Mouse (Mus musculus) ES-E14 (cell line): ENCODE data around the gene B4galnt1. TPM values are rescaled to one million over a fixed set of nuclear protein-coding genes. Genes with fewer than 3 reads are reported as not detected.
A peak's percentile ranks its signal among the peaks of the same experiment; 100 is the strongest.

Experiments
- DNase-seq: peaks from one replicate; pipeline ENCODE4 v3.0.0-alpha.2; 2013; ENCODE audit warnings: low read depth, low spot score
- H3K27ac ChIP-seq: 2 replicates; pipeline ENCODE4 v1.5.1; 2012; ENCODE audit warnings: low read depth, mild to moderate bottlenecking, low read length, moderate library complexity, mixed read lengths; ENCODE audit not compliant: poor library complexity, insufficient read depth, severe bottlenecking
- H3K36me3 ChIP-seq: 2 replicates; pipeline ENCODE4 v1.6.1; 2012; ENCODE audit warnings: mild to moderate bottlenecking, low read length, moderate library complexity, mixed read lengths; ENCODE audit not compliant: control insufficient read depth, poor library complexity, insufficient read depth, severe bottlenecking
- H3K4me1 ChIP-seq, 2 experiments: fragments of 150-350 bp in 1 of 2; sonication (generic) in 1 of 2; 2 replicates each; pipeline ENCODE4 v1.6.1; 2012; ENCODE audit warnings: low read length in 2 of 2, mild to moderate bottlenecking in 1 of 2, mixed read lengths in 1 of 2; ENCODE audit not compliant: control insufficient read depth in 2 of 2, insufficient read depth in 2 of 2, poor library complexity in 1 of 2
- H3K4me3 ChIP-seq, 2 experiments: fragments of 150-350 bp in 1 of 2; sonication (generic) in 1 of 2; 2 replicates each; pipeline ENCODE4 v1.5.1; 2012; ENCODE audit warnings: low read length in 2 of 2, low read depth in 1 of 2, mild to moderate bottlenecking in 1 of 2, mixed read lengths in 1 of 2; ENCODE audit not compliant: insufficient read depth in 1 of 2, poor library complexity in 1 of 2, severe bottlenecking in 1 of 2
- H3K9ac ChIP-seq: 2 replicates; pipeline ENCODE4 v1.6.1; 2012; ENCODE audit warnings: low read depth, mild to moderate bottlenecking, low read length, mixed read lengths; ENCODE audit not compliant: poor library complexity, insufficient read depth, severe bottlenecking
- H3K9me3 ChIP-seq: fragments of 150-350 bp; sonication (generic); 2 replicates; pipeline ENCODE4 v1.6.1; 2012; ENCODE audit warnings: low read depth, mild to moderate bottlenecking, low read length; ENCODE audit not compliant: control insufficient read depth, insufficient read depth
- CHD2 ChIP-seq: IDR thresholded peaks from 2 replicates; pipeline ENCODE4 v1.6.1; 2014; ENCODE audit warnings: mild to moderate bottlenecking, low read depth, low read length, inconsistent platforms
- HCFC1 ChIP-seq: IDR thresholded peaks from 2 replicates; pipeline ENCODE4 v1.6.1; 2012; ENCODE audit warnings: low read length, inconsistent platforms, borderline replicate concordance; ENCODE audit not compliant: insufficient read depth
- MAFK ChIP-seq: IDR thresholded peaks from 2 replicates; pipeline ENCODE4 v1.6.1; 2014; ENCODE audit warnings: mild to moderate bottlenecking, low read depth, low read length, inconsistent platforms; ENCODE audit not compliant: insufficient read depth
- ZC3H11A ChIP-seq: IDR thresholded peaks from 2 replicates; pipeline ENCODE4 v1.6.1; 2012; ENCODE audit warnings: low read depth, mild to moderate bottlenecking, inconsistent platforms, low read length, borderline replicate concordance
- ZNF384 ChIP-seq: IDR thresholded peaks from 2 replicates; pipeline ENCODE4 v1.6.1; 2012; ENCODE audit warnings: low read depth, low read length, inconsistent platforms
- in situ Hi-C, 2 experiments: fragments of 600-800 bp; cut with MboI; formaldehyde crosslinking; loops; one replicate each; pipeline ENCODE4 v1.15.1; 2025; ENCODE audit warnings: low sequenced_read_pairs in 2 of 2, inconsistent platforms in 1 of 2; ENCODE audit not compliant: unreplicated experiment in 2 of 2
- total RNA-seq: library from RNA; depleted of rRNA; stranded (reverse); fragments of 300-350 nt; gene quantifications from 2 replicates; pipeline ENCODE4 v1.2.3, GENCODE M21; 2012

B4galnt1 gene
- total RNA-seq, 1 experiment: 4.5 TPM

DNA sequence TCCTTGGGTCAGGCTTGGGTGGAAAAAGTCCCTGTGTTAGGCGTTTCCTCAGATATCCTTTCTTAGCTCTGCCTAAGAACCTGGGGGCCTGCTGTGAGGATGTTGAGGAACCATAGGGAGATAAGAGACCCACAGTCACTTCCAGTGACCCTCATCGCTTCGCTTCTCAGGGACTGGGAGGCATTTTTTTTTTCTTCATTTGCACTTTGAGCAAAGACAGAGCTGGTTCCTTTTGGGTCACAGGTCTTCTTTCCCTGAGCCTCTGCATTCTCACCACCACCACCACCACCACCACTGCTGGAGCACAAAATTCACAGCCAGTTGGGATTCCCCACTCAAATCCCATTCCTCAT, 15.6 kb downstream of the B4galnt1 start:
- DNase-seq: no peak
- peak overlapping the region in 1 of 2 experiments; percentile 34; a peak in 2 of 4 replicates for H3K4me3 ChIP-seq
- H3K27ac ChIP-seq: no peak overlapping the region
- H3K4me1 ChIP-seq: peaks cover 5 to 40% of the 10 kb centered on the region in 2 experiments
- TF ChIP-seq MAFK (no peak), CHD2 (no peak)
- no peaks in the 10 kb centered on the region for H3K9me3 ChIP-seq
- in situ Hi-C loops: no loop called here
- no peak overlapping the region for H3K9ac ChIP-seq
- peaks cover 9% of the 10 kb centered on the region; the same call in 1 of the 2 replicates for H3K36me3 ChIP-seq

DNA sequence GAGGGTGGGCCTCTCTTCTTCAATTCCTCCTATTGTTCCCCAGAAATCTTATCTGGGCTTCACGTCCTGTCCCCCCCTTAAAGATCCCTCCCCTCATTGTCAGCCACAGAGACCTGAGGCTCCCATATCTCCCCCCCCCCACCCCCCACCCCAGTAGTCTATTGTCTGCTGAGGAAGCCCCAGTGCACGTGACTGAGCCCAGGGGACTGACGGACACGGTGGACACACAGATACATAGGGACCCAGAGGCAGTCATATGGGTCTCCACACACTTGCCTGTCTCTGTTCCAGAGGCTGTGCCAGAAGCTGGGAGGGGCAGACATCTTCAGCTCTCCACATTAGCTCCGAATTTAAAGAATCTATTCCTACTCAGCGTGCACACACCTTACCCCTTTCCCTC, 16.5 kb downstream of the B4galnt1 start:
- no peak for TF ChIP-seq CHD2
- H3K4me1 ChIP-seq: peaks cover under 1 to 36% of the 10 kb centered on the region in 2 experiments; a peak in 3 of 4 replicates
- in situ Hi-C loops: no loop called here
- H3K9ac ChIP-seq: no peak overlapping the region
- no peak for DNase-seq
- H3K27ac ChIP-seq: no peak overlapping the region
- H3K4me3 ChIP-seq: no peak overlapping the region
- no peaks in the 10 kb centered on the region for H3K9me3 ChIP-seq
- H3K36me3 ChIP-seq: peaks cover 14% of the 10 kb centered on the region; the same call in 1 of the 2 replicates

DNA sequence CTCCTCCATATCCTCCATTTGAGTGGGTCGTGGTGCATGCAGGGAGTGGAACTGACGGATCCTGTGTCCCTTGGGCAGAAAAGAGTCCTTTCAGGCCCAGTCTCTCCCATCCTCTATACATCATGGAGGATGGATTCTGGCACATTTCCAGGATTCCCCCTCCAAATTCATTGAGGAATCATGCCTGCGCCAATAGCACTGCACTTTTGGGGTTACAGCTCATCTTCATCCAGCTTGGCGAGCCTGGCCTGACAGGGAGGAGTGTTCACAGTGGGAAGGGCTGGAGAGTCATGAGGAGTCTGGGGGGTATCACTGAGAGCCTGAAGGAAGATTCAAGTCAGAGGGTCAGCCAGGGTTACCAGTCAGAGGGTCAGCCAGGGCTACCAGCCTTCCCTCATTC, 17.6 kb downstream of the B4galnt1 start:
- TF ChIP-seq CHD2 (no peak), ZNF384 (no peak), ZC3H11A (no peak), HCFC1 (no peak), MAFK (no peak)
- Histone ChIP-seq H3K9ac (no peak overlapping the region), H3K36me3 (peaks cover 18% of the 10 kb centered on the region; the same call in 1 of the 2 replicates), H3K4me3 (no peak overlapping the region), H3K4me1 (peaks cover 0 to 35% of the 10 kb centered on the region in 2 experiments; a peak in 3 of 4 replicates), H3K27ac (no peak overlapping the region), H3K9me3 (no peaks in the 10 kb centered on the region)
- in situ Hi-C loops: no loop called here
- DNase-seq: no peak

DNA sequence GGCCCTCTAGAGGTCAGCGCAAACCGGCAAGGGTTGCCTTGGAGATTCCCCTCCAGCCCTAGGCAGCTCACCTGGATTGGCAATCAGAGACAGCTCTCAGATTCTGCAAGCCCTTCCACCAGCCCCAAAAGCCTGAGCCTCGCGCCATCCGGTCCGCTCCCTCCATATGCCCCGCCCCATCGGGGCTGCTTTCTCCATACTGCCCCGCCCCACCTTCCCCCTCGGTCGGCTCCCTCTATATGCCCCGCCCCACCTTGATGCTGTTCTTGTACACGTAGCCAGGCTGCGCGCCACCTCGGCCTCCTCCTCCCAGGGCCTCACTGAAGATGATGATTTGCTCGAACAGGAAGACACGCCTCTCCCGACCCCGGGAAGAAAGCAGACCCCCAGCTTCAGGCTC, 18.7 kb downstream of the B4galnt1 start:
- no peak overlapping the region; the same call in 1 of the 2 replicates for H3K9ac ChIP-seq
- peak; percentile 82 for DNase-seq
- in situ Hi-C loops: no loop called here
- peaks cover 18% of the 10 kb centered on the region; the same call in 1 of the 2 replicates for H3K36me3 ChIP-seq
- TF ChIP-seq ZNF384: no peak
- peaks cover 0 to 28% of the 10 kb centered on the region in 2 experiments; a peak in 3 of 4 replicates for H3K4me1 ChIP-seq
- no peak overlapping the region for H3K27ac ChIP-seq
- peak overlapping the region; percentile 14 to 37; a peak in 3 of 4 replicates for H3K4me3 ChIP-seq
- H3K9me3 ChIP-seq: no peaks in the 10 kb centered on the region

DNA sequence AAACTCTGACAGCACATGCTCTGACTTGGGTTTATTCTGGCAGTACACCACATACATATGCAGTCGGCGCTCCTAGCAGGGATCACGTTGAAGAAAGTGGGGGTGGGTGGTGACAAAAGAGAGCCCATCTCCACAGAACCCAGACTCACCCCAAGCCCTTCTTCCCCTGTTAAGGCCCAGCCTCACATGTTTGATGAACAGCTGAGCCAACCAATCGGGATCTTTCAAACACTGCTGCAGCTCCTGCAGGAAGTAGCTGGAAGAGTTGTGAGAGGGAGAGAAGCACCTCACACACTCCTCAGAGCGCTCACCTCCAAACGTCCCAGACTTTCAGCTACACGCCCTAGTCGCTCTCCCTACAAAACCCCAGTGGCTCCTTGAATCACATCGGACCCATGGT, 20.1 kb downstream of the B4galnt1 start:
- DNase-seq: no peak
- no peaks in the 10 kb centered on the region for H3K9me3 ChIP-seq
- no peak overlapping the region for H3K9ac ChIP-seq
- in situ Hi-C loops: no loop called here
- no peak overlapping the region for H3K4me3 ChIP-seq
- peaks cover 0 to 23% of the 10 kb centered on the region in 2 experiments; a peak in 3 of 4 replicates for H3K4me1 ChIP-seq
- peaks cover 18% of the 10 kb centered on the region; the same call in 1 of the 2 replicates for H3K36me3 ChIP-seq
- TF ChIP-seq ZNF384 (no peak), HCFC1 (no peak), MAFK (no peak), ZC3H11A (no peak), CHD2 (no peak)
- H3K27ac ChIP-seq: no peak overlapping the region
